Mouse (Mus musculus): ENCODE data around the gene Tbp. TPM values are rescaled to one million over a fixed set of nuclear protein-coding genes. Genes with fewer than 3 reads are reported as not detected.
"Not testable (repeated sequence)": the region's sequence is repeated elsewhere in the genome, so short reads cannot be mapped to it uniquely, and the experiment has no call there.

The Tbp gene
- total RNA-seq, 2 experiments from 2014 or later: 9.3 to 11.2 TPM

GRCm38 (mm10) chr17:15535162-15535800, 35.6 kb downstream of the Tbp start:
- intact Hi-C loops (cut with DNase I): no loop called here
- no peak for DNase-seq (ENCODE audit: low spot score)

- no peak for DNase-seq (ENCODE audit: low spot score)
- intact Hi-C loops (cut with DNase I): no loop called here
Measured at GRCm38 (mm10) chr17:15535943-15536342, 36.3 kb downstream of the Tbp start.

- intact Hi-C loops (cut with DNase I): no loop called here
- no peak for DNase-seq (ENCODE audit: low spot score)
Measured at GRCm38 (mm10) chr17:15536457-15536904, 36.8 kb downstream of the Tbp start.

GRCm38 (mm10) chr17:15540309-15540708, 40.6 kb downstream of the Tbp start:
- no peak for DNase-seq (ENCODE audit: low spot score)
- intact Hi-C loops (cut with DNase I): no loop called here

- intact Hi-C loops (cut with DNase I); DNase-seq (ENCODE audit: low spot score): not testable (repeated sequence)
Measured at GRCm38 (mm10) chr17:15543868-15544267, 44.2 kb downstream of the Tbp start.

- intact Hi-C loops (cut with DNase I): no loop called here
Measured at GRCm38 (mm10) chr17:15546440-15546839, 46.8 kb downstream of the Tbp start.

GRCm38 (mm10) chr17:15549713-15550112, 50.0 kb downstream of the Tbp start:
- intact Hi-C loops (cut with DNase I): no loop called here
- no peak for DNase-seq (ENCODE audit: low spot score)

More at GRCm38 (mm10) chr17:15546440-15546839, 46.8 kb downstream of the Tbp start:
- no peak for DNase-seq (ENCODE audit: low spot score)

GRCm38 (mm10) chr17:15559946-15560345, 60.3 kb downstream of the Tbp start:
- intact Hi-C loops (cut with DNase I): loop anchor here (5.0 kb wide), 1 partner anchor 33 kb away; the partner anchor contains the start of gene Pdcd2
- no peak for DNase-seq (ENCODE audit: low spot score)

- intact Hi-C loops (cut with DNase I): loop anchor here (5.0 kb wide), 1 partner anchor 37 kb away; the partner anchor contains the start of gene Pdcd2
- DNase-seq (ENCODE audit: low spot score): peak; percentile 99
Measured at GRCm38 (mm10) chr17:15564014-15564927, 64.6 kb downstream of the Tbp start, which contains the start of gene Prdm9. Gene Prdm9, minus strand, starts transcription at chr17:15564354.

- intact Hi-C loops (cut with DNase I): loop anchor here (5.0 kb wide), 2 partner anchors 38 to 137 kb away; partner anchors contain the start of genes Chd1 and Pdcd2
- no peak for DNase-seq (ENCODE audit: low spot score)
Measured at GRCm38 (mm10) chr17:15564928-15565300, 65.2 kb downstream of the Tbp start.

GRCm38 (mm10) chr17:15566908-15567307, 67.2 kb downstream of the Tbp start:
- no peak for DNase-seq (ENCODE audit: low spot score)
- intact Hi-C loops (cut with DNase I): loop anchor here (5.0 kb wide), 1 partner anchor 135 kb away; the partner anchor contains the start of gene Chd1

- DNase-seq (ENCODE audit: low spot score): no peak
- intact Hi-C loops (cut with DNase I): no loop called here
Measured at GRCm38 (mm10) chr17:15575056-15575455, 75.4 kb downstream of the Tbp start.

GRCm38 (mm10) chr17:15577291-15577694, 77.6 kb downstream of the Tbp start:
- DNase-seq (ENCODE audit: low spot score): peak; percentile 19
- intact Hi-C loops (cut with DNase I): no loop called here

Other genes starting within 250 kb of the Tbp start
- gene Dll1, start 123.0 kb upstream of the Tbp start, total RNA-seq (2021): 1 to 10 TPM; 6.1 TPM
- 10 to 100 TPM; 10.8 to 11.8 TPM for gene Fam120b, start 103.7 kb upstream of the Tbp start, total RNA-seq (2021)
- 100 to 1,000 TPM; 112 to 120 TPM for gene Psmb1, start 137 bp upstream of the Tbp start, total RNA-seq (2021)
- gene Pdcd2, start 27.4 kb downstream of the Tbp start, total RNA-seq (2021): 10 to 100 TPM; 16.1 to 16.9 TPM
- gene Prdm9, start 64.5 kb downstream of the Tbp start, total RNA-seq (2021): 1 to 10 TPM; 2.4 to 2.6 TPM
- 10 to 100 TPM; 16.6 to 20.1 TPM for gene Chd1, start 205.1 kb downstream of the Tbp start, total RNA-seq (2021)